Mouse (Mus musculus) CH12.LX (cell line): ENCODE data around the gene Kcnj5. TPM values are rescaled to one million over a fixed set of nuclear protein-coding genes. Genes with fewer than 3 reads are reported as not detected.

Experiments used
- polyA plus RNA-seq: library from polyadenylated mRNA; unstranded; fragments of >175 nt; gene quantifications from 2 replicates; pipeline ENCODE4 v1.2.1, GENCODE M21; 2012; ENCODE audit warnings: low read depth; ENCODE audit not compliant: insufficient read length
- total RNA-seq, 2 experiments: library from RNA; depleted of rRNA; stranded (reverse); fragments of 300-350 nt in 1 of 2; fragments of >200 nt in 1 of 2; gene quantifications; 2 replicates each; pipeline ENCODE4 v1.2.3; 2012 to 2014

Kcnj5 gene
- total and polyA plus RNA-seq, 3 experiments = not detected

Other genes starting within 250 kb of the Kcnj5 start
- 0.08 and 0.38 TPM in 2 replicates for gene Arhgap32, start 228.2 kb downstream of the Kcnj5 start, total RNA-seq (2012; rRNA removed)
- gene Arhgap32, start 228.2 kb downstream of the Kcnj5 start, total RNA-seq (2014; rRNA removed) = not detected in 2 replicates
- gene Arhgap32, start 228.2 kb downstream of the Kcnj5 start, polyA plus RNA-seq = 0.05 and 0.41 TPM in 2 replicates
- gene Kcnj1, start 28.1 kb upstream of the Kcnj5 start, total RNA-seq (2012; rRNA removed) = not detected in 2 replicates
- gene Kcnj1, start 28.1 kb upstream of the Kcnj5 start, total RNA-seq (2014; rRNA removed) = 0.11 and 0.19 TPM in 2 replicates
- 0.07 and 0.08 TPM in 2 replicates for gene Kcnj1, start 28.1 kb upstream of the Kcnj5 start, polyA plus RNA-seq
- gene Fli1, start 198.5 kb upstream of the Kcnj5 start, total RNA-seq (2012; rRNA removed) = 20.8 and 23.3 TPM in 2 replicates
- 29.3 TPM in 2 replicates for gene Fli1, start 198.5 kb upstream of the Kcnj5 start, total RNA-seq (2014; rRNA removed)
- gene Fli1, start 198.5 kb upstream of the Kcnj5 start, polyA plus RNA-seq = 20.3 and 20.6 TPM in 2 replicates